Mouse (Mus musculus): ENCODE data around the gene Ppp2r3a. TPM values are rescaled to one million over a fixed set of nuclear protein-coding genes. Genes with fewer than 3 reads are reported as not detected.
A peak's percentile ranks its signal among the peaks of the same experiment; 100 is the strongest.

Ppp2r3a gene
- polyA plus RNA-seq, 1 experiment from 2014 or later: 20.3 TPM

DNA sequence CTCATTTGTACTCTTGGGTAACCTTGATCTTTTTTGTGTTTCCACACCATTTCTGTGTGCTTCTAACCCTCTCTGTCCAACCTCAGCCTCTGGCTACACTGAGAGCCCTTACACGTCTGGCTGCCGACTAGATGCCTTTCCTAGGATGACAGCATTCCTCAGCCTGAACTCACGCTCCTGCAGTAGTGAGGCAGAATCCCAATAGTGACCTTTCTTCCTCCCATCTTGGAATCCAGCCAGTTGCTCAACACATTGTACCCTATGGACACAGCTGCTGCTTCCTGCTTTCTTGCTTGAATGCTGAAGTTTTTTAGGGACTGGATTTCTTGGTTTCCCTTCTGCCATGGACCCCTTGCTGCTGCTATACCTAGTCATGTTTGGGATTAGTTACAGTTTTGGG, 141.6 kb downstream of the Ppp2r3a start:
- H3K9me3 ChIP-seq: no peaks in the 10 kb centered on the region
- no peak overlapping the region for H3K4me3 ChIP-seq
- H3K27me3 ChIP-seq (replicated peaks): no peaks in the 10 kb centered on the region
- no peak overlapping the region for H3K4me2 ChIP-seq (replicated peaks)
- no peak overlapping the region for H3K9ac ChIP-seq
- H3K4me1 ChIP-seq: no peaks in the 10 kb centered on the region
- H3K27ac ChIP-seq: no peak overlapping the region
- ATAC-seq (ENCODE audit: low FRiP score, low read depth): no peak
- WGBS: 58% methylated on average over 3 of the region's 3 CpGs
- H3K36me3 ChIP-seq: peaks cover 8% of the 10 kb centered on the region; the same call in 1 of the 2 replicates

DNA sequence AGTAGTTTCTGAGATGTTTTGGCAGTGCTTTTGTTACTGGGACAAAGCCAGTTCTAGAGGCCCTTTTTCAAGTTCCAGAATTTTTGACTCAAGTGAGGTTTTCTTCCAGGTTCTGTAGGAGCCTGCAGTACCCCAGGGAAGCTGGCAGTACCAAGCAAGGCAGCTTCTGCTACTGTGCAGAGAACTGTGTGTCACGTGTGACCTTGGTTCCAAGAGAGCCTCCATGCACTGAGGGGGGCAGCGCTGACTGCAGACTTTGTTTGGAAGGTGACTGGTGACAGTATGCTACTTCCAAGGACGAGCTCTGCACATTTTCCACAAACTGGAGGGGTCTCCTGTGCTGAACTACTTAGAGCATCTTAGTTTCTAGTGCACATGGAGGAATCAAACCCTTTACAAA, 144.2 kb downstream of the Ppp2r3a start:
- 81% methylated on average over 3 of the region's 3 CpGs for WGBS
- ATAC-seq (ENCODE audit: low FRiP score, low read depth): no peak

GRCm38 (mm10) chr9:101105735-101106134, 145.9 kb downstream of the Ppp2r3a start:
- WGBS: 94% methylated on average over 6 of the region's 6 CpGs
- no peak for ATAC-seq (ENCODE audit: low FRiP score, low read depth)
- H3K4me2 ChIP-seq (replicated peaks): no peak overlapping the region

More for the DNA sequence above, 144.2 kb downstream of the Ppp2r3a start:
- Histone ChIP-seq H3K9me3 (no peaks in the 10 kb centered on the region), H3K4me2 (replicated peaks) (no peak overlapping the region), H3K9ac (no peak overlapping the region), H3K36me3 (peaks cover 11% of the 10 kb centered on the region; the same call in 1 of the 2 replicates), H3K4me3 (no peak overlapping the region), H3K27me3 (replicated peaks) (no peaks in the 10 kb centered on the region), H3K4me1 (no peaks in the 10 kb centered on the region), H3K27ac (no peak overlapping the region)

DNA sequence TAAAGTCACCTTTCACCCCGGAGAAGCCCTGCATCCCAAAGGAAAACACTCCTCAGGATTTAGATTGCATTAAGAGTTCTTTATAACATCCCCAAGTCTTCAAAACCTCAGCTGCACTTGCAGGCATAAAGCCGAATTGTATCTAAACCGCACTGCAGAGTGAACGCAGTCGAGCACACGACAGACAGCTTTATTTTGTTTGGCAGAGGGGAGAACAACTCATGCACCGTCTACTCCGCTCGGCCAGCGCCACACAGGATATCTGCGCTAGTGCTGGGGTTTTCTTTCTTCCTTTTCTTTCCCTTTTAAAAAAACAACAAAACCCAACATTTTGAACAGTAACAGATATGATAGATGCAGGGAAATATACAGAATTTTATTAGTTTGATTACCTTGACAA, 146.7 kb downstream of the Ppp2r3a start:
- WGBS: 90% methylated on average over 11 of the region's 11 CpGs
- no peak for ATAC-seq (ENCODE audit: low FRiP score, low read depth)

More at GRCm38 (mm10) chr9:101105735-101106134, 145.9 kb downstream of the Ppp2r3a start:
- peaks cover 25% of the 10 kb centered on the region; the same call in 1 of the 2 replicates for H3K36me3 ChIP-seq
- no peaks in the 10 kb centered on the region for H3K9me3 ChIP-seq
- no peaks in the 10 kb centered on the region for H3K4me1 ChIP-seq
- H3K4me3 ChIP-seq: no peak overlapping the region
- H3K27me3 ChIP-seq (replicated peaks): no peaks in the 10 kb centered on the region
- no peak overlapping the region for H3K9ac ChIP-seq
- no peak overlapping the region for H3K27ac ChIP-seq

DNA sequence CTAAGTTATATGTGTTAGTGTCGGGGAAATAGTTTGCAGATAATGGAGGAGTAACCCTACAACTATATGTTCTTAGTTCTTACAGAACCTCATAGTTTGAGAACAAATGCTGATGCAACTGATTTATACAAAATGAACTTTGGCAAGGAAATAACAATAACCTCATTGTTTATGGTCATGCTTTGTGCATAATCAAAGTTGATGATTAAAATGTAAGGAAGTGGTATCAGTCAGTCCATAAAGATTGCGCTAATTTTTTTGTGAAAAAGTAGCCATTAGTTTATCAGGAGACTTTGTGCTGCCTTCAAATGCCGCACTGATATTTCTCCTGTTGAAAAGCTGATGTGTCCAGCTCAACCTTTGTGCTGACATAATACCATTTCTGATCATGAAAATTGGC, 149.3 kb downstream of the Ppp2r3a start:
- no peak overlapping the region for H3K4me3 ChIP-seq
- ATAC-seq (ENCODE audit: low FRiP score, low read depth): no peak
- 94% methylated on average over 3 of the region's 3 CpGs for WGBS
- peaks cover 4% of the 10 kb centered on the region; the same call in 1 of the 2 replicates for H3K9me3 ChIP-seq
- no peaks in the 10 kb centered on the region for H3K4me1 ChIP-seq
- H3K27ac ChIP-seq: no peak overlapping the region
- H3K27me3 ChIP-seq (replicated peaks): no peaks in the 10 kb centered on the region
- H3K36me3 ChIP-seq: peaks cover 29% of the 10 kb centered on the region
- no peak overlapping the region for H3K4me2 ChIP-seq (replicated peaks)
- no peak overlapping the region for H3K9ac ChIP-seq

More for the DNA sequence above, 146.7 kb downstream of the Ppp2r3a start:
- H3K4me3 ChIP-seq: no peak overlapping the region
- H3K36me3 ChIP-seq: peaks cover 29% of the 10 kb centered on the region; the same call in 1 of the 2 replicates
- H3K4me2 ChIP-seq (replicated peaks): no peak overlapping the region
- no peak overlapping the region for H3K27ac ChIP-seq
- H3K27me3 ChIP-seq (replicated peaks): no peaks in the 10 kb centered on the region
- H3K9me3 ChIP-seq: no peaks in the 10 kb centered on the region
- H3K9ac ChIP-seq: no peak overlapping the region
- H3K4me1 ChIP-seq: no peaks in the 10 kb centered on the region

DNA sequence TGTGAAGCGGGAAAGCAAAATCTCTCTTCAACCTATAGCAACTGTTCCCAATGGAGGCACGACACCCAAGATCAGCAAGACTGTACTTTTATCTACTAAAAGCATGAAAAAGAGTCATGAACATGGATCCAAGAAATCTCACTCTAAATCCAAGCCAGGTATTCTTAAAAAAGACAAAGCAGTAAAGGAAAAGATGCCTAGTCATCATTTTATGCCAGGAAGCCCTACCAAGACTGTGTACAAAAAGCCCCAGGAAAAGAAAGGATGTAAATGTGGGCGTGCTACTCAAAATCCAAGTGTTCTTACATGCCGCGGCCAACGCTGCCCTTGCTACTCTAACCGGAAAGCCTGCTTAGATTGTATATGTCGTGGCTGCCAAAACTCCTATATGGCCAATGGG, 150.0 kb downstream of the Ppp2r3a start:
- Histone ChIP-seq H3K27ac (no peak overlapping the region), H3K4me3 (no peak overlapping the region), H3K36me3 (peaks cover 26% of the 10 kb centered on the region), H3K9ac (no peak overlapping the region), H3K4me2 (replicated peaks) (no peak overlapping the region), H3K4me1 (no peaks in the 10 kb centered on the region), H3K9me3 (peaks cover 8% of the 10 kb centered on the region; the same call in 1 of the 2 replicates), H3K27me3 (replicated peaks) (no peaks in the 10 kb centered on the region)
- no peak for ATAC-seq (ENCODE audit: low FRiP score, low read depth)
- WGBS: 96% methylated on average over 8 of the region's 8 CpGs

GRCm38 (mm10) chr9:101100163-101100562, 151.4 kb downstream of the Ppp2r3a start:
- no peak overlapping the region for H3K4me2 ChIP-seq (replicated peaks)
- no peak for ATAC-seq (ENCODE audit: low FRiP score, low read depth)
- no peaks in the 10 kb centered on the region for H3K27me3 ChIP-seq (replicated peaks)
- 96% methylated on average over 3 of the region's 3 CpGs for WGBS
- H3K4me3 ChIP-seq: no peak overlapping the region
- no peak overlapping the region for H3K27ac ChIP-seq
- peaks cover 26% of the 10 kb centered on the region for H3K36me3 ChIP-seq
- H3K9me3 ChIP-seq: peaks cover 8% of the 10 kb centered on the region; the same call in 1 of the 2 replicates
- no peak overlapping the region for H3K9ac ChIP-seq
- H3K4me1 ChIP-seq: no peaks in the 10 kb centered on the region

DNA sequence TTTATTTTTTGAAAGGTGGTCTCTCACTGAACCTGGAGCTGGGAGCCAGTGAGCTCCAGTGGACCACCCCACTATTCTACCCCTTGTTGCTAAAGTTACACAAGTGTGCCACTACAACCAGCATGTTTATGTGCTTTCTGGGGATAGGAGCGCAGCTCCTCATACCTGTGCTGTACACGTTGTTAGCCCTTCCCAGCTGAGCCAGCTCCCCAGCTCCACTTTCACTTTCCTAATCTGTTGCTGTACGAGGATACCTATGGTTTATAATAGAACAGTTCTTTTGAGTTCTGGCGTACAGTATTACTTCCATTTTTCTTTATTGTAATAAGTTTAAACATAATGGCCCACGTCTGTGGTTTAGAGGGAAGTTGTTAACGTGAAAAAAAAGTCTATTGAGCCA, 152.2 kb downstream of the Ppp2r3a start:
- H3K9ac ChIP-seq: no peak overlapping the region
- peaks cover 8% of the 10 kb centered on the region; the same call in 1 of the 2 replicates for H3K9me3 ChIP-seq
- H3K4me1 ChIP-seq: no peaks in the 10 kb centered on the region
- H3K36me3 ChIP-seq: peaks cover 22% of the 10 kb centered on the region
- 93% methylated on average over 6 of the region's 6 CpGs for WGBS
- H3K27me3 ChIP-seq (replicated peaks): no peaks in the 10 kb centered on the region
- no peak overlapping the region for H3K27ac ChIP-seq
- ATAC-seq (ENCODE audit: low FRiP score, low read depth): no peak
- no peak overlapping the region for H3K4me2 ChIP-seq (replicated peaks)
- no peak overlapping the region for H3K4me3 ChIP-seq

DNA sequence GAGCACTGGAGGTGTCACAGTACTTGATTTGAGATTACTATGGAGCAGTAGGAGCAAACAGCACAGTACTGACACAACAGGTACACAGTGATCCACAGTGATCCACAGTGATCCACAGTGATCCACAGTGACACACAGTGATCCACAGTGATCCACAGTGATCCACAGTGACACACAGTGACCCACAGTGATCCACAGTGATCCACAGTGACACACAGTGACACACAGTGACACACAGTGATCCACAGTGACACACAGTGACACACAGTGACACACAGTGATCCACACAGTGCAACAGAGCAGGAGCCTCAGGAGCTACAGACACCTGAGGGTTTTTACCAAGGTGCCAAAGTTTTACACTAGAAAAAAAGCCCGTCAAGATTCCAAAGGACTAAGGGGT, 154.1 kb downstream of the Ppp2r3a start:
- Histone ChIP-seq H3K4me3 (no peak overlapping the region), H3K4me1 (no peaks in the 10 kb centered on the region), H3K27ac (no peak overlapping the region), H3K9ac (no peak overlapping the region), H3K9me3 (peaks cover 10% of the 10 kb centered on the region; the same call in 1 of the 2 replicates), H3K27me3 (replicated peaks) (no peaks in the 10 kb centered on the region), H3K36me3 (peaks cover 22% of the 10 kb centered on the region), H3K4me2 (replicated peaks) (no peak overlapping the region)
- WGBS: 72% methylated on average over 1 of the region's 1 CpGs
- no peak for ATAC-seq (ENCODE audit: low FRiP score, low read depth)

DNA sequence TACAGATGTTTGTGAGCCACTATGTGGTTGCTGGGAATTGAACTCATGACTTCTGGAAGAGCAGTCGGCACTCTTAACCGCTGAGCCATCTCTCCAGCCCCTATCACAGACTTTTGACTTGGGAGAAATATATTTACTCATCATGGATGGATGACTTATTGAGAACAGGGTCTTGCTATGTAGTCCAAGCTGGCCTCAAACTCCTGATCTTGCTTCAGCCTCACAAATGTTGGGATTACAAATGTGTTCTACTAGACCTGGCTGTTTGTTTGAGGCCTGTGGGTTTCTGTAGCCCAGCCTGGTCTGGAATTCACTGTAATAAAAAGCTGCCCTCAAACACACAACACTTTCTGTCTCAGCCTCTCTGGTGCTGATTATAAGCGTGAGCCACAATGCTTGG, 155.1 kb downstream of the Ppp2r3a start:
- peaks cover 15% of the 10 kb centered on the region for H3K36me3 ChIP-seq
- H3K27me3 ChIP-seq (replicated peaks): no peaks in the 10 kb centered on the region
- H3K27ac ChIP-seq: no peak overlapping the region
- H3K4me1 ChIP-seq: no peaks in the 10 kb centered on the region
- 95% methylated on average over 3 of the region's 3 CpGs for WGBS
- no peak overlapping the region for H3K4me3 ChIP-seq
- no peak for ATAC-seq (ENCODE audit: low FRiP score, low read depth)
- H3K9me3 ChIP-seq: peaks cover 11% of the 10 kb centered on the region; the same call in 1 of the 2 replicates
- H3K4me2 ChIP-seq (replicated peaks): no peak overlapping the region
- no peak overlapping the region for H3K9ac ChIP-seq

DNA sequence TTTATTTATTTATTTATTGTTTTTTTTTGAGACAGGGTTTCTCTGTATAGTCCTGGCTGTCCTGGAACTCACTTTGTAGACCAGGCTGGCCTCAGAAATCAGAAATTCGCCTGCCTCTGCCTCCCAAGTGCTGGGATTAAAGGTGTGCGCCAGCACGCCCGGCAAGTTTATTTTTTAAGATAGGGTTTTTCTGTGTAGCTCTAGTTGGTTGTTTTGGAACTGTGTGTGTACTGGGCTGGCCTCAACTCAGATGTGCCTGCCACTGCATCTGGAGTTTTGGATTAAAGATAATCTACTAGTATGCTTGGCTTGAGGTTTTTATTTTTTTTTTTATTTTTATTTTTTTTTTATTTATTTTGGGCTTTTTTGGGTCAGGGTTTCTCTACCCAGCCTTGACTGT, 156.2 kb downstream of the Ppp2r3a start:
- WGBS: 96% methylated on average over 4 of the region's 4 CpGs

DNA sequence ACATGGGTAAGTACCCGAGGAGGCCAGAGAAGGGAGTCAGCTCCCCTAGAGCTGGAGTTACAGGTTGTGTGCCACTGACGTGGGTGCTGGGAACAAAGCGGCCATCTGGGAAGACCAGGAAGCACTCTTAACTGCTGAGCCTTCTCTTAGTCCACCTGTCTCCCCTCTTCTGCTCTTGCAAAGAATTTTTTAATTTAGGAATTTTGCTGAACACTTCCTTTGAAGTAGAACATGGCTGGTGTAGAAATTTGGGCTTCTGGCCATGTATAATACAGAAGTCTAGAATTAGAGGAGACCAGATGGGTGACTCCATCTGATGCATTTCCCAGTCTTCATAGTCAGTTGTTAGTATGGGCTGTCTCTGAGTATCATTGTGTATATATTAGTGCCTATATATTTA, 167.9 kb downstream of the Ppp2r3a start:
- H3K27ac ChIP-seq: no peak overlapping the region
- H3K4me1 ChIP-seq: peaks cover 7% of the 10 kb centered on the region
- 96% methylated on average over 3 of the region's 3 CpGs for WGBS
- H3K9me3 ChIP-seq: no peaks in the 10 kb centered on the region
- no peaks in the 10 kb centered on the region; the same call in 1 of the 2 replicates for H3K36me3 ChIP-seq
- H3K27me3 ChIP-seq (replicated peaks): no peaks in the 10 kb centered on the region
- H3K4me2 ChIP-seq (replicated peaks): no peak overlapping the region
- ATAC-seq (ENCODE audit: low FRiP score, low read depth): no peak
- no peak overlapping the region for H3K4me3 ChIP-seq
- no peak overlapping the region for H3K9ac ChIP-seq

More for the DNA sequence above, 156.2 kb downstream of the Ppp2r3a start:
- Histone ChIP-seq H3K4me2 (replicated peaks) (no peak overlapping the region), H3K4me1 (no peaks in the 10 kb centered on the region), H3K27me3 (replicated peaks) (no peaks in the 10 kb centered on the region), H3K9ac (no peak overlapping the region), H3K4me3 (no peak overlapping the region), H3K9me3 (peaks cover 11% of the 10 kb centered on the region; the same call in 1 of the 2 replicates), H3K36me3 (peaks cover 5% of the 10 kb centered on the region), H3K27ac (no peak overlapping the region)
- ATAC-seq (ENCODE audit: low FRiP score, low read depth): no peak

DNA sequence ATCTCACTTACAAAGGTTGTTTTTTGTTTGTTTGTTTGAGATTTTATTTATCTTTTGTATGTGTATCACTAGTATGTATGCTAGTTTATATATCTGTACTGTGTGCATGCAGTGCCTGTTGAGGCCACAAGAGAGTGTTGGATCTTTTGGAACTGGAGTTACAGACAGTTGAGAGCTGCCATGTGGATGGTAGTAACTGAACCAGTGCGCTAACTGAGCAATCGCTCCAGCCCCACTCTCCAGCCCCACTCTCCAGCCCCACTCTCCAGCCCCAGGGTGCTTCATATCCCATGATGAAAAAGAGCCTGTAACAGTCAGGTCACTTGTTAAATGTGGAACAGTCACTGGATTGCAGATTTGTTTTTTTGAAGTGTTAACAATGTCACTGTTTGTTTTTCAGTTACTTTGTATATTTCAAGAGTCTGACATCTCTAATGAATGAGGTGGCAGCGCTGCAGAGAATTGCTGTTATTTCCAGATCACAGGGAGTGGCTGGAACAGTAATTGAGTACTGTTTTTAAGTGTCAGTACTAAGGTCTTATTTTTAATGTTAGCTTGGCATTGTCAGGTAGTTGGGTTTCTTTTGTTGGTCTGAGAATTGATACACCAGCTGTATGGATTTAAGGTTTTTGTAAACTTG, 171.4 kb downstream of the Ppp2r3a start:
- no peak for ATAC-seq (ENCODE audit: low FRiP score, low read depth)
- no peak overlapping the region for H3K4me3 ChIP-seq
- H3K4me1 ChIP-seq: peaks cover 26% of the 10 kb centered on the region
- 0 out of 2 replicates have a peak overlapping the region, but pooled peaks have one; percentile 8 for H3K4me2 ChIP-seq (replicated peaks)
- WGBS: 76% methylated on average over 3 of the region's 3 CpGs
- H3K9ac ChIP-seq: no peak overlapping the region
- no peaks in the 10 kb centered on the region for H3K27me3 ChIP-seq (replicated peaks)
- no peaks in the 10 kb centered on the region; the same call in 1 of the 2 replicates for H3K36me3 ChIP-seq
- H3K27ac ChIP-seq: no peak overlapping the region
- H3K9me3 ChIP-seq: no peaks in the 10 kb centered on the region
